Mouse (Mus musculus) liver, embryonic 15.5 days (tissue): ENCODE data around the gene Taf5l. TPM values are rescaled to one million over a fixed set of nuclear protein-coding genes. Genes with fewer than 3 reads are reported as not detected.
A peak's percentile ranks its signal among the peaks of the same experiment; 100 is the strongest.

Experiments used
- ATAC-seq: fragments of 200-750 bp; cut with Nextera tagmentation; 2 replicates; pipeline ENCODE4 v1.8.0; 2017; ENCODE audit warnings: moderate number of reproducible peaks, mild to moderate bottlenecking, moderate library complexity; ENCODE audit not compliant: insufficient read depth
- H3K27ac ChIP-seq: fragments of 300-500 bp; sonication (generic); replicated peaks from 2 replicates; pipeline ENCODE4 v1.5.1; 2015; ENCODE audit warnings: mild to moderate bottlenecking, inconsistent platforms
- H3K27me3 ChIP-seq: fragments of 300-500 bp; sonication (generic); 2 replicates; pipeline ENCODE4 v1.6.1; 2015; ENCODE audit warnings: mild to moderate bottlenecking, inconsistent platforms
- H3K36me3 ChIP-seq: fragments of 300-500 bp; sonication (generic); replicated peaks from 2 replicates; pipeline ENCODE4 v1.6.1; 2015; ENCODE audit warnings: moderate library complexity, mild to moderate bottlenecking, inconsistent platforms
- H3K4me1 ChIP-seq: fragments of 300-500 bp; sonication (generic); replicated peaks from 2 replicates; pipeline ENCODE4 v1.6.1; 2015; ENCODE audit warnings: inconsistent platforms
- H3K4me2 ChIP-seq: fragments of 300-500 bp; sonication (generic); 2 replicates; pipeline ENCODE4 v1.6.1; 2015; ENCODE audit warnings: moderate library complexity, mild to moderate bottlenecking, inconsistent platforms
- H3K4me3 ChIP-seq: fragments of 300-500 bp; sonication (generic); replicated peaks from 2 replicates; pipeline ENCODE4 v1.5.1; 2015; ENCODE audit warnings: mild to moderate bottlenecking, inconsistent platforms
- H3K9ac ChIP-seq: fragments of 300-500 bp; sonication (generic); 2 replicates; pipeline ENCODE4 v1.6.1; 2015; ENCODE audit warnings: moderate library complexity, mild to moderate bottlenecking, inconsistent platforms
- H3K9me3 ChIP-seq: fragments of 300-500 bp; sonication (generic); replicated peaks from 2 replicates; pipeline ENCODE4 v1.6.1; 2016; ENCODE audit warnings: inconsistent platforms
- WGBS: fragments of 180-500 bp; shearing (Covaris S2); methylation state at CpG from one replicate; pipeline ENCODE4 v1.1.7; 2015; ENCODE audit warnings: mixed read lengths; ENCODE audit not compliant: insufficient replicate concordance; 5-methylcytosine and 5-hydroxymethylcytosine counted together
- microRNA counts: library from miRNA; unstranded; fragments of <30 nt; microRNA quantifications from one replicate; lab custom pipeline; 2016
- microRNA-seq: library from miRNA; unstranded; fragments of <30 nt; microRNA quantifications from one replicate; pipeline ENCODE4, GENCODE M21; 2016
- polyA plus RNA-seq: library from polyadenylated mRNA; unstranded; fragments of >200 nt; fragmentation: Nextera tagmentation; extraction: Ambion mirVana; gene quantifications from 2 replicates; pipeline ENCODE4 v1.2.1, GENCODE M21; 2015

Gene Taf5l
- polyA plus RNA-seq, 1 experiment from 2014 or later: 27.5 TPM

DNA sequence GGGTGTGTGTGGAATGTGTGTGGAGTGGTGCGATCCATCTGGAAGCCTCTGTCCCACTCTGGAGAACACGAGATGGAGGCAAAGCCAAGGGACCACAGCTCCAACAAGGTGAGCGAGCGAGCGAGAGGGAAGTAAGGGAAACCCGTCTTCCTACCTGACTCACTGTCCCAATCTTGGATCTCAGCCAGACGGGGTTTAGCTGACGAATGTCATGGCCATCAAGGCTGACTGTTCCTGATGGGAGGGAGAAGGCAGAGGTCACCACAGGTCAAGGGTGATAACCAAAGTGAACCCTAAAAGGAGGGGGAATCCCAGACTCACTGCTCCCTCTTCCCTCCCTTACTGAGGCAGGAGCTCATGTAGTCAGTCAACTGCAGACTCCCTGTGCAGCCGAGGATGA is 61.1 kb downstream of the Taf5l start:
- Histone ChIP-seq H3K27me3 (no peaks in the 10 kb centered on the region), H3K4me2 (no peak overlapping the region), H3K9ac (no peak overlapping the region), H3K27ac (no peak overlapping the region), H3K36me3 (peaks cover 100% of the 10 kb centered on the region), H3K4me3 (no peak overlapping the region), H3K9me3 (no peaks in the 10 kb centered on the region), H3K4me1 (peaks cover 6% of the 10 kb centered on the region; the same call in 1 of the 2 replicates)
- WGBS: 87% methylated on average over 9 of the region's 9 CpGs
- ATAC-seq: no peak

DNA sequence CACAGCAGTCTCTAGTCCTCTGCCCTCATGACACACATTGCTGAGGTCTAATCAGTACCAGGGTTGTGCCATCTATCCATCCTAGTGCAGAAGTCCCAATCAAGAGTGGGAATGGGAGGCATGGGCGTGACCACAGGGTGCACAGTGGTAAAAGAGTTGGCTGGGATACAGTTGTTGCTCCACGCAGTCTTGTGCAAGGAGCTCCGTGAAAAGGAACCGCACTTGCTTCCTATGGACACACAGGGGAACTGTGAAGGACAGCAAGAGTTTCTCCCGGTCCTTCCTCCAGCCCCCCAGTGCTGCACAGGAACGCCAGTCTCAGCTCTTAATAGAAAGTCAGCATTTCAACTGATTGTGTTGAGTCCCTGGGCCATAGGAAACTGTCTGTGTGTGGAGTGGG is 61.7 kb downstream of the Taf5l start:
- Histone ChIP-seq H3K4me2 (no peak overlapping the region), H3K27ac (no peak overlapping the region), H3K4me3 (no peak overlapping the region), H3K9me3 (no peaks in the 10 kb centered on the region), H3K9ac (no peak overlapping the region), H3K27me3 (no peaks in the 10 kb centered on the region), H3K36me3 (peaks cover 100% of the 10 kb centered on the region), H3K4me1 (peaks cover 6% of the 10 kb centered on the region; the same call in 1 of the 2 replicates)
- WGBS: 88% methylated on average over 6 of the region's 6 CpGs
- ATAC-seq: no peak

DNA sequence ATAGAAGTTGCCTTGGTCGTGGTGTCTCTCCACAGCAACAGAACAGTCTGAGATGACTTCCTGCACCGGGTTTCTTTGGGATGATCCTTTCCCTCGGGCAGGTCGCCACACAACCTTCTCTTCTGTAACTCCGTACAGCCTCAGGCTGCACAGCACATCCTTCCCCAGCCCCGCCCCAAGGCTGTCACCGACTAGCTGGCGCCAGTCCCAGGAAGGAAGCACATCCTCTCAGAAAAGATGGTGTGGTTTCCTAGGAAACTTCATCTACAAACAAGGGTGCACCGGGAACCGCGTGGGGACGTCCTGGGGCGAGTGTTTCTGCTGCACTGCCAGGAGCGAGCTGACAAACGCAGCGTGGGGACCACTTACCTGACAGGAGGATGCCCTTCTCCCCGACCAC is 63.1 kb downstream of the Taf5l start:
- Histone ChIP-seq H3K4me2 (no peak overlapping the region), H3K4me3 (no peak overlapping the region), H3K4me1 (peaks cover 6% of the 10 kb centered on the region; the same call in 1 of the 2 replicates), H3K9me3 (no peaks in the 10 kb centered on the region), H3K27me3 (no peaks in the 10 kb centered on the region), H3K9ac (no peak overlapping the region), H3K36me3 (peaks cover 100% of the 10 kb centered on the region), H3K27ac (no peak overlapping the region)
- WGBS: 85% methylated on average over 17 of the region's 17 CpGs
- ATAC-seq: no peak

DNA sequence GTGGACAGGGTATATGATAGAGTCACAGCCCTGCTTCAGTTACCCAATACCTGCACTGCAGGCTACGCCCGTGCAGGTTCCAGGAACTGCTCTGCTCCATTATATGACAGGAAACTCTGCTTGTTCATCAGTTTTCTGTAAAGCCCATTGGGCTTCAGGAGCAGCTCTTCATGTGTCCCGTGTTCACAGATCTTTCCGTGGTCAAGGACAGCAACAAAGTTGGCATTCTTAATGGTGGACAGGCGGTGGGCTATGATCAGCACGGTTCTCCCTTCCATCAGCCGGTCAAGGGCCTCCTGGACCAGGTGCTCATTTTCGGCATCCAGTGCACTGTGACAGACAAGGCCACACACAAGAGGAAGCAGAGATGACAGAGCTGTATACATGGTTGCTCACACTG is 67.0 kb downstream of the Taf5l start:
- no peaks in the 10 kb centered on the region for H3K9me3 ChIP-seq
- peaks cover 23% of the 10 kb centered on the region for H3K4me1 ChIP-seq
- peaks cover 98% of the 10 kb centered on the region for H3K36me3 ChIP-seq
- H3K27ac ChIP-seq: no peak overlapping the region
- H3K4me3 ChIP-seq: no peak overlapping the region
- ATAC-seq: no peak
- WGBS: 92% methylated on average over 8 of the region's 8 CpGs
- H3K9ac ChIP-seq: no peak overlapping the region
- H3K4me2 ChIP-seq: no peak overlapping the region
- H3K27me3 ChIP-seq: no peaks in the 10 kb centered on the region

DNA sequence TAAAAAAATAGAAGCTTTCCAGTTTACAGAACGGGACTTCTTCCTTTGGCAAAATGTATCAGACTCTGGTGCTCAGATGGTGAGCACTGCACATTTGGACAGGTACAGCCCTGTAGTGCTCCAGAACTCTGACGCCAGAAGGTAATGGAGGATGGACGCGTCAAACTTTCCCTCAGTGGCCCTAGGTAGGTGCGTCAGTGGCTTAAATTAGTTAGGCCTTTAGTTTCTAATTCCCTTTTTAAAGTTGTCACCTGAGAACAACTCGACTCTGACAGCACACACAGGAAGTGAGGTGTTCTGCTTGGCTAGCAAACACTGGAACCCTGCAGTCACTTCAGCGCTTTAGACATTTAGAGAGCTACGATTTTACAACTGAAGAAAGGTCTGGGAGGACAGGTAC is 67.5 kb downstream of the Taf5l start:
- Histone ChIP-seq H3K9ac (no peak overlapping the region), H3K4me1 (peaks cover 26% of the 10 kb centered on the region), H3K36me3 (peaks cover 93% of the 10 kb centered on the region), H3K4me2 (no peak overlapping the region), H3K27ac (no peak overlapping the region), H3K27me3 (no peaks in the 10 kb centered on the region), H3K9me3 (no peaks in the 10 kb centered on the region), H3K4me3 (no peak overlapping the region)
- 85% methylated on average over 8 of the region's 8 CpGs for WGBS
- ATAC-seq: no peak

DNA sequence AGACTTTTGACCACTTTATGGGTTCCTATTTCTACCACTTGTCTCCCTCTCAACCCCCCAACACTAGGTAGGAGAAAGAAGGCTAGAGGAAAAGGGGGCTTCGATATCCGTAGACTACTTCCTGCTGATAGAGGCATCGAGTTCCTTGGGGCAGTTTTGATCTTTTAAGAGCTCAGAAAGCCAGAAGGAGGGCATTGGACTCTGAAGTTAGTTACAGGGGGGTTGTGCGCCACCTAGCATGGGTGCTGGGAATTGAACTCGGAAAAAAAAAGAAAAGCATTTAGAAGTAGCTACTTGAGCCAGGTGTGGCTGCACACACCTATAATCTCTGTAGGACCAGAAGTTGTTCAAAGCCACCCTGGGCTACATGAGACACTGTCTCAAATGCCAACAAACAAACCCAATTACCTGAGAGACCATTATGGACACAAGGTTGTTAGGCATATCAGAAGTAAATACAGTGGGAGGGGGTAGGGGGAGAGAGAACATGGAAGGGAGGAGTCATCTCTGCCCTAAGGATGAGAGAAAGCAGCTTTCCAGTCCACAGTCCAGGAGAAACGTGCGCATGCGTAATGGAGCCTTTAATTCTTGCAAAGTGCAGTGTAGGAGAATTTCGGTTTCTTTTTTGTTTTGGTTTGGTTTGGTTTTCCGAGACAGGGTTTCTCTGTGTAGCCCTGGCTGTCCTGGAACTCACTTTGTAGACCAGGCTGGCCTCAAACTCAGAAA is 71.0 kb downstream of the Taf5l start:
- Histone ChIP-seq H3K27ac (peak overlapping the region; percentile 87), H3K4me2 (peak overlapping the region; percentile 78), H3K27me3 (no peaks in the 10 kb centered on the region), H3K9me3 (no peaks in the 10 kb centered on the region), H3K4me3 (peak overlapping the region; percentile 81), H3K4me1 (peaks cover 34% of the 10 kb centered on the region), H3K36me3 (peaks cover 80% of the 10 kb centered on the region), H3K9ac (peak overlapping the region; percentile 75)
- ATAC-seq: peak; percentile 13; the same call in 1 of the 2 replicates
- 31% methylated on average over 10 of the region's 10 CpGs for WGBS

DNA sequence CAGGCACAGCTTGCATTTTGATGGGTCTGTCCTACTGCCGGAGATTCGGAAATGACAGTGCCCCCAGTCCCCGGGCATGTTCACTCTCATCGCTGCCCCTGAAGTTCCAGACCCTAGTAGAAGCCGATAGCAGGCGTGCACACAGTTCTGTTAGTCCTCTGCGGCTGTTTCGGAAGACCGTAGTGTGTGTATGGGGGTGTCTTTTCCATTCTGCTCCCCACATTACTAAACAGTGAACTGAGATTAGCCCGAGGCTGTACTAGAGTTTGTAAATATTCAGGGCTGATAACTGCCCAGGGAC is 71.6 kb downstream of the Taf5l start:
- peak; percentile 59 for ATAC-seq
- peaks cover 80% of the 10 kb centered on the region for H3K36me3 ChIP-seq

DNA sequence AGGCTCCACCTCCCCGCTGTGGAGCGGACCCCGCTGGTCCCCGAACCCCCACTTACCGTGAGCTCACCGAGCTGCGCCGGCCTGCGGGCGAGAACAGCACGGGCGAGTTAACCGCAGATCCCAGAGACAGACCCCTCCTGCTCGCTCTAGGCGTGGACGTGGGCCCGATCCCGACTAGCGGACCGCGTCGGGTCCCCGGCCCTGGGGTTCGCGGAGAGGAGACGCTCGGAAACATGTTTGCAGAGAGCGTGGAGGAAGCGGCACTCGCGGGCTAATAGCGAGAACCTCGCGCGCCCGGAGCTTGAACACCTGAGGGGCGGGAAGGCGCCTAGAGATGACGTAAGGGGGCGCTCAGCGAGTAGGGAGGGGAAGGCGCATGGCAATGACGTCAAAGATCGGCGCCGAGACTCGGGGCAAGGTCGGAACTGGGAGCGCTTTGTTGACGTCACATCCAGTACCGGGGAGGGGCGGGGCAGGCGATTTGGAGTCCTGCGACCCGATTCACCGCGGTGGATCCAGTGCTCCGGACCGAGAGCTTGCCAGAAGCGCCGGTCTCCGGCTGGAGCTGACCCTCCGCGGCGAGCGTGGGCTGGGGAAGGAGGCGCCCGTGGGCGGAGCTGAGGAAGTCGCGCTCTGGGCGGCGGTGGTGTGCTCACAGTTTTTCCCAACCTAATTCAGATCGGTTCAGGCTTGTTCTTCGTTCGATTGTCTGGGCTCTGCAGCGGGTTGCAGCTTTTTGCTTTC is 72.1 kb downstream of the Taf5l start, which contains the start of gene Nup133:
Gene Nup133 (minus strand): TSS at position 324 of the 744 bp plus-strand sequence.
- peak; percentile 79 for ATAC-seq
- H3K9me3 ChIP-seq: no peaks in the 10 kb centered on the region
- peaks cover 78% of the 10 kb centered on the region for H3K36me3 ChIP-seq
- H3K27ac ChIP-seq: peak within 1 kb of the TSS; percentile 87
- peaks cover 34% of the 10 kb centered on the region for H3K4me1 ChIP-seq
- H3K9ac ChIP-seq: peak within 1 kb of the TSS; percentile 75
- WGBS: under 1% methylated on average over 77 of the region's 77 CpGs
- H3K27me3 ChIP-seq: no peaks in the 10 kb centered on the region
- H3K4me2 ChIP-seq: peak within 1 kb of the TSS; percentile 78
- H3K4me3 ChIP-seq: peak within 1 kb of the TSS; percentile 81

More for the DNA sequence above, 71.6 kb downstream of the Taf5l start:
- Histone ChIP-seq H3K9me3 (no peaks in the 10 kb centered on the region), H3K4me1 (peaks cover 34% of the 10 kb centered on the region), H3K4me3 (peak overlapping the region; percentile 81), H3K9ac (peak overlapping the region; percentile 75), H3K4me2 (peak overlapping the region; percentile 78), H3K27me3 (no peaks in the 10 kb centered on the region), H3K27ac (peak overlapping the region; percentile 87)
- WGBS: 3% methylated on average over 10 of the region's 10 CpGs

MicroRNA genes within 50 kb of the gene (microRNA counts, 519-probe panel; counts per million panel counts)
- 2,664 counts per million, percentile 51 among the panel's probes with 10 or more counts for microRNA mmu-miR-1967 (lab: Ali Mortazavi, UCI)

Small RNAs within 50 kb of the gene (microRNA-seq; reads per million reads assigned to microRNA genes)
- gene Mir1967: not detected

Other genes starting within 250 kb of the Taf5l start
- 28.8 and 33.1 TPM in 2 replicates for gene Rab4a, start 215.4 kb downstream of the Taf5l start, polyA plus RNA-seq
- gene Ccsap, start 161.2 kb downstream of the Taf5l start, polyA plus RNA-seq: 2.8 and 3.2 TPM in 2 replicates
- gene Acta1, start 126.6 kb downstream of the Taf5l start, polyA plus RNA-seq: 104 and 159 TPM in 2 replicates
- gene Nup133, start 72.1 kb downstream of the Taf5l start, polyA plus RNA-seq: 19.2 and 19.4 TPM in 2 replicates
- gene Abcb10, start 38.3 kb downstream of the Taf5l start, polyA plus RNA-seq: 148 and 165 TPM in 2 replicates
- gene Urb2, start 111 bp upstream of the Taf5l start, polyA plus RNA-seq: 2.4 and 2.5 TPM in 2 replicates
- 16.0 and 17.0 TPM in 2 replicates for gene Galnt2, start 210.0 kb upstream of the Taf5l start, polyA plus RNA-seq